Mouse (Mus musculus) adipocyte (in vitro differentiated cells): ENCODE measurements around the gene Lpgat1.

Experiments used
- DNase-seq: peaks from one replicate; pipeline ENCODE4 v3.0.0-alpha.2; 2016; ENCODE audit warnings: low spot score

The Lpgat1 gene

GRCm38 (mm10) chr1:191736425-191736824 is 18.8 kb downstream of the Lpgat1 start:
- peak; percentile 58 for DNase-seq

- DNase-seq, result peak; percentile 65
These were observed 20.2 kb downstream of the Lpgat1 start for GRCm38 (mm10) chr1:191737871-191738270.

- no peak for DNase-seq
These were observed 21.1 kb downstream of the Lpgat1 start for GRCm38 (mm10) chr1:191738726-191739125.

GRCm38 (mm10) chr1:191740587-191741361 is 23.1 kb downstream of the Lpgat1 start:
- peak; percentile 37 for DNase-seq

- DNase-seq, result no peak
These were observed 24.0 kb downstream of the Lpgat1 start for GRCm38 (mm10) chr1:191741635-191742034.

GRCm38 (mm10) chr1:191748431-191748830 is 30.8 kb downstream of the Lpgat1 start:
- no peak for DNase-seq

- no peak for DNase-seq
These were observed 39.0 kb downstream of the Lpgat1 start for GRCm38 (mm10) chr1:191756520-191757199.

- no peak for DNase-seq
These were observed 56.5 kb downstream of the Lpgat1 start for GRCm38 (mm10) chr1:191774106-191774505.

- no peak for DNase-seq
These were observed 57.5 kb downstream of the Lpgat1 start for GRCm38 (mm10) chr1:191775116-191775515.

- no peak for DNase-seq
These were observed 59.9 kb downstream of the Lpgat1 start for GRCm38 (mm10) chr1:191777521-191777920.

- DNase-seq, result no peak
These were observed 62.8 kb downstream of the Lpgat1 start for GRCm38 (mm10) chr1:191780470-191780869.

- peak; percentile 56 for DNase-seq
These were observed 67.5 kb downstream of the Lpgat1 start for GRCm38 (mm10) chr1:191785108-191785507.

- no peak for DNase-seq
These were observed 68.6 kb downstream of the Lpgat1 start for GRCm38 (mm10) chr1:191786255-191786654.

- DNase-seq, result no peak
These were observed 69.7 kb downstream of the Lpgat1 start for GRCm38 (mm10) chr1:191787379-191787778.

GRCm38 (mm10) chr1:191792991-191793390 is 75.4 kb downstream of the Lpgat1 start:
- peak; percentile 73 for DNase-seq

- no peak for DNase-seq
These were observed 76.4 kb downstream of the Lpgat1 start for GRCm38 (mm10) chr1:191793888-191794532.

- peak; percentile 72 for DNase-seq
These were observed 78.7 kb downstream of the Lpgat1 start for GRCm38 (mm10) chr1:191796238-191796896.

- no peak for DNase-seq
These were observed 84.6 kb downstream of the Lpgat1 start for GRCm38 (mm10) chr1:191802093-191802819.

- peak; percentile 26 for DNase-seq
These were observed 85.4 kb downstream of the Lpgat1 start for GRCm38 (mm10) chr1:191802820-191803655.

- no peak for DNase-seq
These were observed 87.1 kb downstream of the Lpgat1 start for GRCm38 (mm10) chr1:191804747-191805146.

- no peak for DNase-seq
These were observed 88.2 kb downstream of the Lpgat1 start for GRCm38 (mm10) chr1:191805788-191806187.
